Mouse (Mus musculus) ES-E14 (cell line): ENCODE measurements around the gene Nlk.

ENCODE experiments used
- HCFC1 ChIP-seq: IDR thresholded peaks from 2 replicates; pipeline ENCODE4 v1.6.1; 2012; ENCODE audit warnings: low read length, inconsistent platforms, borderline replicate concordance; ENCODE audit not compliant: insufficient read depth
- MAFK ChIP-seq: IDR thresholded peaks from 2 replicates; pipeline ENCODE4 v1.6.1; 2014; ENCODE audit warnings: mild to moderate bottlenecking, low read depth, low read length, inconsistent platforms; ENCODE audit not compliant: insufficient read depth
- ZC3H11A ChIP-seq: IDR thresholded peaks from 2 replicates; pipeline ENCODE4 v1.6.1; 2012; ENCODE audit warnings: low read depth, mild to moderate bottlenecking, inconsistent platforms, low read length, borderline replicate concordance
- ZNF384 ChIP-seq: IDR thresholded peaks from 2 replicates; pipeline ENCODE4 v1.6.1; 2012; ENCODE audit warnings: low read depth, low read length, inconsistent platforms

DNA sequence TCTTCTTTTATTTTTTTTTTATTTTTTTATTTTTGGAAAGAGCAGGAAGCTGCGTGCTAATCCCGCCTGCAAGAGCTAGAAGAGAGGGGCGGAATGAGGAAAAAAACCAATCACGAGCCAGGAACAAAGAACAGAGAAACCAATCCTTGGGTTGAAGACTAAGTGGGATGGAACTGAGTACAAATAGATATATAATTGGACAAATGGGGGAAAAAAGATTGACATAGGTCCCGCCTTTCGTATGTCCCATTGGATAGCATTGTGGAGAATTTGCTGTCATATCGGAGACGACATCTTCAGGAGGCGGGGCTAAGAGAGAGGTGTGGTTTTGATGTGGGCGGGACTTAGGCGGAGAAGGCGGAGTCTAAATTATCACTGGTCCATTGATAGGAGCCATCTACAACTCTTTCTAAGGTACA, 589 bp upstream of the Nlk start:
- TF ChIP-seq ZNF384 (peak; percentile 57; the same call in 1 of the 2 replicates), MAFK (no peak), HCFC1 (no peak), ZC3H11A (no peak)
